Mouse (Mus musculus) liver, embryonic 15.5 days (tissue): ENCODE data around the gene Slc5a1. TPM values are rescaled to one million over a fixed set of nuclear protein-coding genes. Genes with fewer than 3 reads are reported as not detected.

Experiments used
- ATAC-seq: fragments of 200-750 bp; cut with Nextera tagmentation; 2 replicates; pipeline ENCODE4 v1.8.0; 2017; ENCODE audit warnings: moderate number of reproducible peaks, mild to moderate bottlenecking, moderate library complexity; ENCODE audit not compliant: insufficient read depth
- H3K27ac ChIP-seq: fragments of 300-500 bp; sonication (generic); replicated peaks from 2 replicates; pipeline ENCODE4 v1.5.1; 2015; ENCODE audit warnings: mild to moderate bottlenecking, inconsistent platforms
- H3K27me3 ChIP-seq: fragments of 300-500 bp; sonication (generic); 2 replicates; pipeline ENCODE4 v1.6.1; 2015; ENCODE audit warnings: mild to moderate bottlenecking, inconsistent platforms
- H3K36me3 ChIP-seq: fragments of 300-500 bp; sonication (generic); replicated peaks from 2 replicates; pipeline ENCODE4 v1.6.1; 2015; ENCODE audit warnings: moderate library complexity, mild to moderate bottlenecking, inconsistent platforms
- H3K4me1 ChIP-seq: fragments of 300-500 bp; sonication (generic); replicated peaks from 2 replicates; pipeline ENCODE4 v1.6.1; 2015; ENCODE audit warnings: inconsistent platforms
- H3K4me2 ChIP-seq: fragments of 300-500 bp; sonication (generic); 2 replicates; pipeline ENCODE4 v1.6.1; 2015; ENCODE audit warnings: moderate library complexity, mild to moderate bottlenecking, inconsistent platforms
- H3K4me3 ChIP-seq: fragments of 300-500 bp; sonication (generic); replicated peaks from 2 replicates; pipeline ENCODE4 v1.5.1; 2015; ENCODE audit warnings: mild to moderate bottlenecking, inconsistent platforms
- H3K9ac ChIP-seq: fragments of 300-500 bp; sonication (generic); 2 replicates; pipeline ENCODE4 v1.6.1; 2015; ENCODE audit warnings: moderate library complexity, mild to moderate bottlenecking, inconsistent platforms
- H3K9me3 ChIP-seq: fragments of 300-500 bp; sonication (generic); replicated peaks from 2 replicates; pipeline ENCODE4 v1.6.1; 2016; ENCODE audit warnings: inconsistent platforms
- WGBS: fragments of 180-500 bp; shearing (Covaris S2); methylation state at CpG from one replicate; pipeline ENCODE4 v1.1.7; 2015; ENCODE audit warnings: mixed read lengths; ENCODE audit not compliant: insufficient replicate concordance; 5-methylcytosine and 5-hydroxymethylcytosine counted together
- polyA plus RNA-seq: library from polyadenylated mRNA; unstranded; fragments of >200 nt; fragmentation: Nextera tagmentation; extraction: Ambion mirVana; gene quantifications from 2 replicates; pipeline ENCODE4 v1.2.1, GENCODE M21; 2015

Gene Slc5a1
- polyA plus RNA-seq, 1 experiment from 2014 or later = 0.08 TPM

DNA sequence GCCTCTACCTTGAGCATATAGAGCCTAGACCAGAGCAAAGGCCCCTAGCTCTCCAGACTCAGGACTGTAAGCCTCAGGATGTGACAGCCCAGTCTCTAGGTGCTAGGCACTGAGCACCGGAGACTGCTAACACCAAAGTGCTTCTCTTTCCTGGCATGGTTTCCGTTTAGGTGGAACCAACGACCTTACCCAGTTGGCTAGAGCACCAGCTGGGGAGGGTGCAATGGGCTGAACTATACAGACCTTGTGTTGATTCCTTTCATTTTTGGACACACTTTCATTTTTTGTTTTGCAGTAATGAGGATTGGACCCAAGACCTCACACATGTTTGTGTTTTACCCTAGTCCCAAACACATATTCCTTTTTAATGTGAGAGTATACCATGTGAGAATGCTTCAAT lies 106.5 kb downstream of the Slc5a1 start:
- Histone ChIP-seq H3K27ac (no peak overlapping the region), H3K36me3 (0 out of 2 replicates have a peak, but pooled peaks cover 3% of the 10 kb centered on the region), H3K4me1 (peaks cover 24% of the 10 kb centered on the region), H3K9ac (no peak overlapping the region), H3K4me2 (no peak overlapping the region), H3K27me3 (no peaks in the 10 kb centered on the region), H3K4me3 (no peak overlapping the region), H3K9me3 (no peaks in the 10 kb centered on the region)
- WGBS = 71% methylated on average over 3 of the region's 3 CpGs
- ATAC-seq = no peak

GRCm38 (mm10) chr5:33211254-33211653 lies 107.2 kb downstream of the Slc5a1 start:
- 61% methylated on average over 5 of the region's 5 CpGs for WGBS
- ATAC-seq = no peak

More at GRCm38 (mm10) chr5:33211254-33211653, 107.2 kb downstream of the Slc5a1 start:
- H3K4me3 ChIP-seq = no peak overlapping the region
- 0 out of 2 replicates have a peak, but pooled peaks cover 3% of the 10 kb centered on the region for H3K36me3 ChIP-seq
- H3K9ac ChIP-seq = no peak overlapping the region
- no peaks in the 10 kb centered on the region for H3K27me3 ChIP-seq
- no peak overlapping the region for H3K4me2 ChIP-seq
- no peak overlapping the region for H3K27ac ChIP-seq
- H3K4me1 ChIP-seq = peaks cover 23% of the 10 kb centered on the region
- no peaks in the 10 kb centered on the region for H3K9me3 ChIP-seq

Other genes starting within 250 kb of the Slc5a1 start
- 6.8 and 7.2 TPM in 2 replicates for gene Prr14l, start 250.0 kb upstream of the Slc5a1 start, polyA plus RNA-seq
- 6.4 and 8.0 TPM in 2 replicates for gene Depdc5, start 240.5 kb upstream of the Slc5a1 start, polyA plus RNA-seq
- gene Ywhah, start 85.4 kb upstream of the Slc5a1 start, polyA plus RNA-seq = 195 and 201 TPM in 2 replicates
- 19.5 and 22.9 TPM in 2 replicates for gene Spon2, start 114.2 kb downstream of the Slc5a1 start, polyA plus RNA-seq
- 206 and 213 TPM in 2 replicates for gene Ctbp1, start 170.8 kb downstream of the Slc5a1 start, polyA plus RNA-seq
- 48.0 and 48.5 TPM in 2 replicates for gene Maea, start 231.3 kb downstream of the Slc5a1 start, polyA plus RNA-seq